Mouse (Mus musculus) liver, postnatal 0 days (tissue): ENCODE results near the gene Cdkn1a.

Experiments used
- CTCF ChIP-seq: sonication (generic); IDR thresholded peaks from 2 replicates; pipeline ENCODE4 v1.5.1; 2016; ENCODE audit warnings: antibody characterized with exemption, low read depth
- EP300 ChIP-seq: IDR thresholded peaks from 2 replicates; pipeline ENCODE4 v1.6.1; 2016; ENCODE audit warnings: antibody characterized with exemption, low read depth, mild to moderate bottlenecking

DNA sequence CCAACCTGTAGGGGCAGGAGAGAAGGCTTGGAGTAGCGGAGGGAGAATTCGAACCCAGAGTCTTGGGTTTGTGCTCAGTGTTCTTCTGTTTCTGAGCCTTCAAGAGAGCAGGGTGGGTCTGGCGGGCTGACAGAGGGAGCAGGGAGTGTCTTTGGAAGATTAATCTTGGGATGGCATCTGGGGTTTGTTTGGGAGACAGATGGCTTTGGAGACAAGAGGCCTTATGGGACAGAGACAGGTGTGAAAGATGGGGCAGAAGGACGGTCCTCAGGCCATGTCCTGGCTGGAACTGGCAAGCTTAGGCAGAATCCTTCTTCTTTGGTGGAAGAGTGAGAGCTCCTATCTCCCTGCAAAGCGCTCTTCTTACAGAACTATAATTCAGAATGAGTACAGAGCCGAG lies 37.7 kb upstream of the Cdkn1a start:
- TF ChIP-seq EP300: no peak
- no peak for TF ChIP-seq CTCF
